Mouse (Mus musculus): ENCODE measurements around the gene Ifnar2. TPM values are rescaled to one million over a fixed set of nuclear protein-coding genes. Genes with fewer than 3 reads are reported as not detected.
"Not testable (repeated sequence)": the region's sequence is repeated elsewhere in the genome, so short reads cannot be mapped to it uniquely, and the experiment has no call there.

The Ifnar2 gene
- polyA plus RNA-seq, 1 experiment from 2014 or later: 34.0 TPM

- no peak overlapping the region for H3K9ac ChIP-seq
- no peak for ATAC-seq (ENCODE audit: low FRiP score)
- H3K4me1 ChIP-seq: no peaks in the 10 kb centered on the region
- H3K9me3 ChIP-seq (replicated peaks): no peaks in the 10 kb centered on the region
- no peak overlapping the region for H3K27ac ChIP-seq
- H3K4me2 ChIP-seq (replicated peaks): no peak overlapping the region
- no peak overlapping the region for H3K4me3 ChIP-seq
- no peaks in the 10 kb centered on the region for H3K36me3 ChIP-seq
- no peaks in the 10 kb centered on the region for H3K27me3 ChIP-seq
- 79% methylated on average over 7 of the region's 7 CpGs for WGBS
Observed at GRCm38 (mm10) chr16:91416938-91417337, 44.4 kb downstream of the Ifnar2 start.

DNA sequence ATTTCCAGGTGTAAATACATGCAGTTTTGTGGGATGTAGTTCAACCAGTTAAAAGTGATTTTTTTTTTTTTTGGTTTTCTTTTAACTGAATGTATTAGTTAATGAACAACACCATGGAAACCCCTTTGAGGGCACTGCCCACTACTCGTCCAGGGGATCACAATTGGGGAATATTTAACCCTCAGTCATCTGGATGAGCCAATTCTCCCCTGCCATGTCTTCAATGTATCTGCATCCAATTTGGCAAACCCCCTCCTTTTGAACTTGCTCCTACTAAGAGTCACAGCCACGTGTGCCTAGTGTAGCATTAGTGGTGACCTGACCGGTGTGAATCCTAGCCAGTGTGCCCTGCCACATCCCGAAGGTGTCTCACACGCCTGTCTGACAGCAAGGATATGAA, 45.9 kb downstream of the Ifnar2 start:
- Histone ChIP-seq H3K36me3 (no peaks in the 10 kb centered on the region), H3K27me3 (no peaks in the 10 kb centered on the region), H3K9me3 (replicated peaks) (no peaks in the 10 kb centered on the region), H3K9ac (no peak overlapping the region), H3K4me1 (no peaks in the 10 kb centered on the region), H3K4me2 (replicated peaks) (no peak overlapping the region), H3K27ac (no peak overlapping the region), H3K4me3 (no peak overlapping the region)
- no peak for ATAC-seq (ENCODE audit: low FRiP score)
- WGBS: 72% methylated on average over 5 of the region's 5 CpGs

DNA sequence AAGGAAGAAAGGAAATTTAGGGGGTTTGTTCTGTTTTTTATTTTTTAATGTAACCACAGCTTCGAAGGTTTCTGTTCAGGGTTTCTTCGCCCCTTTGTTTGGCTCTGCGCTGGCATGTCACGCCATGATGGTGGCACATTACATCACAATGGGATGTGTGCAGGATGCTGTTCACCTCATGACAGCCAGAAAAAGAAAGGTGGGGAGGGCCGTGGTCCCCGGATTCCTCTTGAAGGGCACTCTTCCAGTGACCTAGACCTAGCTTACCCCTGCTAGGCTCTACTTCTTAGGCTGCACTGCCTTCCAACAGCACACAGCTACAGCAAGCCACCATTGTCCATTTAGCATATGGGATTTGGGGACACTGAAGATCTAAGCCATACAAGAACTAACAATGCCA, 53.2 kb downstream of the Ifnar2 start:
- H3K36me3 ChIP-seq: no peaks in the 10 kb centered on the region
- H3K27ac ChIP-seq: no peak overlapping the region
- H3K4me1 ChIP-seq: no peaks in the 10 kb centered on the region
- 88% methylated on average over 6 of the region's 6 CpGs for WGBS
- no peak overlapping the region for H3K4me3 ChIP-seq
- no peak overlapping the region for H3K9ac ChIP-seq
- ATAC-seq (ENCODE audit: low FRiP score): no peak
- H3K4me2 ChIP-seq (replicated peaks): no peak overlapping the region
- H3K9me3 ChIP-seq (replicated peaks): no peaks in the 10 kb centered on the region
- H3K27me3 ChIP-seq: no peaks in the 10 kb centered on the region

GRCm38 (mm10) chr16:91426586-91426985, 54.0 kb downstream of the Ifnar2 start:
- Histone ChIP-seq H3K27ac (no peak overlapping the region), H3K4me3 (no peak overlapping the region), H3K9me3 (replicated peaks) (no peaks in the 10 kb centered on the region), H3K4me1 (no peaks in the 10 kb centered on the region), H3K4me2 (replicated peaks) (no peak overlapping the region), H3K27me3 (no peaks in the 10 kb centered on the region), H3K9ac (no peak overlapping the region), H3K36me3 (no peaks in the 10 kb centered on the region)
- 83% methylated on average over 4 of the region's 4 CpGs for WGBS
- no peak for ATAC-seq (ENCODE audit: low FRiP score)

- WGBS: 87% methylated on average over 5 of the region's 5 CpGs
- no peak overlapping the region for H3K4me3 ChIP-seq
- H3K4me2 ChIP-seq (replicated peaks): no peak overlapping the region
- no peaks in the 10 kb centered on the region for H3K27me3 ChIP-seq
- no peak for ATAC-seq (ENCODE audit: low FRiP score)
- H3K36me3 ChIP-seq: no peaks in the 10 kb centered on the region
- H3K4me1 ChIP-seq: no peaks in the 10 kb centered on the region
- no peak overlapping the region for H3K27ac ChIP-seq
- no peaks in the 10 kb centered on the region for H3K9me3 ChIP-seq (replicated peaks)
- no peak overlapping the region for H3K9ac ChIP-seq
Observed at GRCm38 (mm10) chr16:91427461-91427860, 54.9 kb downstream of the Ifnar2 start.

DNA sequence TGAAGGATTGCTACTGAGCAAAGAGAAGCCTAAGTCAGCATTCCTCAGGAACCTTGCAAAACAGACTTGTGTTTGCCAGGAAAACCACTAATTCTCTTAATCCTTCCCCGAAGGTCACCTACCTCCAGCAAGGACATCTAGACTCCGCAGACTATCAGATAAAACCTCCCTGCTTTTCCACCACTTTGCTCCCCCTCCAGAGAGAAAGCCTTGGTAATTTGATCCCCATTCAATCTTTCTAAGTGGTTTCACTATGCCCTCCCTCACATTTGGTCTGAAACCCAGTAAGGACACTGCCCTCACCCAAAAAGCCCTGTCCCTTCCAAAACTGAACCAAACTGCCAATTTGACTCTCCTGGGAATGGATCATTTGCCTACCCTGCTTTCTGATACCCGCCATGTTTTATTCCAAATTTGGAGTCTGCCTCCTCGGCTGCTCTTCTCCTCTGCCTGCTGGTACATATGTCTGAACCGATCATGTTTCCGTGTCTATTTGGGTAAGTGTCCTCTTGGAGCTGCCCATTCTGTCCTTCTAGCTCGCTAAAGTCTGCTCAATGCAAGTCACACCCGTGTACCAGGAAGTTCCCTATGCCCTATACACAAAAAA, 55.8 kb downstream of the Ifnar2 start:
- Histone ChIP-seq H3K4me2 (replicated peaks) (no peak overlapping the region), H3K36me3 (no peaks in the 10 kb centered on the region), H3K4me1 (peaks cover 5% of the 10 kb centered on the region; the same call in 1 of the 2 replicates), H3K27me3 (no peaks in the 10 kb centered on the region), H3K27ac (no peak overlapping the region), H3K9me3 (replicated peaks) (no peaks in the 10 kb centered on the region), H3K4me3 (no peak overlapping the region), H3K9ac (no peak overlapping the region)
- WGBS: 73% methylated on average over 8 of the region's 8 CpGs
- no peak for ATAC-seq (ENCODE audit: low FRiP score)

DNA sequence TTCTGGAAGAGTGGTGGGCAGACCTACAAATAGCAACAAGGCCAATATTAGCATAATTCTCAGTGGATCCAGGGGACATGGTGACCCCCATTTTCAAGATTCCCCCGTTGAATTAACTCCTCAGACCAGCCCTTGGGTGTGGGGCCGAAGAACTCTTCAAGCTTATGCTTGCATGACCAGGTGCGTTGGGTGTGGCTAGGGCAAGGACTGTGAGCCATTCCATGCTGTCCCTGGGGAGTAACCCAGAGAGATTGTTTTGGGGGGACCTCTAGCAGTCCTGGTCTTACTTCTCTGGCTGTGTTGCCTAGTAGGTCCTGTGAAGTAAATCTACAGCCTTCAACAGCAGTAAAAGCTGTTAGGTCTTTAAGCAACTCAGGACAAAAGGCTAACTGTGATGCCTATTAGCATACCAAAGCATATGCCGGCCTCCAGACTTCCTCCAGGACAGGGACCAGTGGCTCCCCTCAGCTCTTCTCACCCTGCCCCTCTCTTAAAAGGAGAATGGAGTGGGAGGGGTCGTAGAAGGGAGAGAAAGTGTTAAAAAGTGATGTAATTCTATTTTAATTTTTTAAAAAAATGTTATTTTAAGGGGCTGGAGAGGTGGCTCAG, 60.2 kb downstream of the Ifnar2 start:
- Histone ChIP-seq H3K4me1 (peaks cover 5% of the 10 kb centered on the region; the same call in 1 of the 2 replicates), H3K27ac (no peak overlapping the region), H3K4me3 (no peak overlapping the region), H3K27me3 (no peaks in the 10 kb centered on the region), H3K4me2 (replicated peaks) (no peak overlapping the region), H3K9me3 (replicated peaks) (no peaks in the 10 kb centered on the region), H3K9ac (no peak overlapping the region), H3K36me3 (no peaks in the 10 kb centered on the region)
- 29% methylated on average over 5 of the region's 5 CpGs for WGBS
- no peak for ATAC-seq (ENCODE audit: low FRiP score)

GRCm38 (mm10) chr16:91433329-91433933, 60.8 kb downstream of the Ifnar2 start:
- Histone ChIP-seq H3K4me2 (replicated peaks) (no peak overlapping the region), H3K27me3 (no peaks in the 10 kb centered on the region), H3K9ac (no peak overlapping the region), H3K27ac (no peak overlapping the region), H3K36me3 (no peaks in the 10 kb centered on the region), H3K4me3 (no peak overlapping the region), H3K4me1 (peaks cover 5% of the 10 kb centered on the region; the same call in 1 of the 2 replicates), H3K9me3 (replicated peaks) (no peaks in the 10 kb centered on the region)
- no peak for ATAC-seq (ENCODE audit: low FRiP score)
- 61% methylated on average over 8 of the region's 8 CpGs for WGBS

GRCm38 (mm10) chr16:91434119-91434518, 61.5 kb downstream of the Ifnar2 start:
- 89% methylated on average over 3 of the region's 3 CpGs for WGBS
- peaks cover 5% of the 10 kb centered on the region; the same call in 1 of the 2 replicates for H3K4me1 ChIP-seq
- no peak overlapping the region for H3K4me3 ChIP-seq
- H3K4me2 ChIP-seq (replicated peaks): no peak overlapping the region
- no peaks in the 10 kb centered on the region for H3K36me3 ChIP-seq
- H3K9ac ChIP-seq: no peak overlapping the region
- no peaks in the 10 kb centered on the region for H3K27me3 ChIP-seq
- H3K9me3 ChIP-seq (replicated peaks): no peaks in the 10 kb centered on the region
- ATAC-seq (ENCODE audit: low FRiP score): no peak
- no peak overlapping the region for H3K27ac ChIP-seq

DNA sequence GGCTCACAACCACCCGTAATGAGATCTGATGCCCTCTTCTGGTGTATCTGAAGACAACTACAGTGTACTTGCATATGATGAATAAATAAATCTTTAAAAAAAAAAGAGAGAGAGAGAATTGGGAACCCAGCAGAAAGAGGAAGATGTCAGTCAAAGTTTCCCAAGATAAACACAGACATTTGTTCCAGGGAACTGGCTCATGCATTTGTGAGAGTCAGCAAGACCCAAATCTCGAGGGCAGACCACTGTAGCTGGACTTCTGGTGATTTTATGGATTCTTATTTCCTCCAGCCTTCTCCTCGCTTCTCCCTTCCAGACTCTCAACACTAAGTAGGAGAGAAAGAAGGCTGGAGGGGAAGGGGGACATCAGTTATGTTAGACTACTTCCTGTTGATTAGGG, 65.5 kb downstream of the Ifnar2 start:
- ATAC-seq (ENCODE audit: low FRiP score): no peak
- Histone ChIP-seq H3K4me2 (replicated peaks) (no peak overlapping the region), H3K27ac (no peak overlapping the region), H3K4me1 (no peaks in the 10 kb centered on the region), H3K9ac (no peak overlapping the region), H3K27me3 (no peaks in the 10 kb centered on the region), H3K4me3 (no peak overlapping the region), H3K9me3 (replicated peaks) (no peaks in the 10 kb centered on the region), H3K36me3 (no peaks in the 10 kb centered on the region)
- WGBS: 80% methylated on average over 3 of the region's 3 CpGs

DNA sequence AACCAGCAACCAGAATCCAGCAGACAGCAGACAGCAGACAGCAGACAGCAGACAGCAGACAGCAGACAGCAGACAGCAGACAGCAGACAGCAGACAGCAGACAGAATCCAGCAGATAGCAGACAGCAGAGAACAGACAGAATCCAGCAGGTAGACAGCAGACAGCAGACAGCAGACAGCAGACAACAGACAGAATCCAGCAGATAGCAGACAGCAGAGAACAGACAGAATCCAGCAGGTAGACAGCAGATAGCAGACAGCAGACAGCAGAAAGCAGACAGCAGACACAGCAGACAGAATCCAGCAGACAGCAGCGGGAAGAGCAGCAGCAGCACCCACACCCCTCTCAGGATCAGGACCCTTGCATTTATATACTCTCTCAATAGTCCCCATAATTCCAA, 66.0 kb downstream of the Ifnar2 start:
- not testable (repeated sequence) for H3K9ac ChIP-seq; H3K36me3 ChIP-seq; H3K4me1 ChIP-seq; H3K9me3 ChIP-seq (replicated peaks); H3K4me2 ChIP-seq (replicated peaks); H3K27ac ChIP-seq; ATAC-seq (ENCODE audit: low FRiP score); H3K4me3 ChIP-seq; H3K27me3 ChIP-seq
- 91% methylated on average over 1 of the region's 1 CpGs for WGBS

GRCm38 (mm10) chr16:91441366-91441765, 68.8 kb downstream of the Ifnar2 start:
- H3K36me3 ChIP-seq: no peaks in the 10 kb centered on the region
- WGBS: 64% methylated on average over 7 of the region's 7 CpGs
- no peak overlapping the region for H3K27ac ChIP-seq
- no peak for ATAC-seq (ENCODE audit: low FRiP score)
- no peaks in the 10 kb centered on the region for H3K9me3 ChIP-seq (replicated peaks)
- no peak overlapping the region for H3K4me2 ChIP-seq (replicated peaks)
- no peak overlapping the region for H3K4me3 ChIP-seq
- no peaks in the 10 kb centered on the region for H3K27me3 ChIP-seq
- H3K9ac ChIP-seq: no peak overlapping the region
- no peaks in the 10 kb centered on the region for H3K4me1 ChIP-seq

- Histone ChIP-seq H3K36me3 (no peaks in the 10 kb centered on the region), H3K27me3 (no peaks in the 10 kb centered on the region), H3K4me2 (replicated peaks) (no peak overlapping the region), H3K27ac (no peak overlapping the region), H3K4me1 (no peaks in the 10 kb centered on the region), H3K4me3 (no peak overlapping the region), H3K9me3 (replicated peaks) (no peaks in the 10 kb centered on the region), H3K9ac (no peak overlapping the region)
- 84% methylated on average over 7 of the region's 7 CpGs for WGBS
- no peak for ATAC-seq (ENCODE audit: low FRiP score)
Observed at GRCm38 (mm10) chr16:91441811-91442240, 69.2 kb downstream of the Ifnar2 start.
